Mouse (Mus musculus) B cell, adult (primary cell): ENCODE data around the gene Phf20. TPM values are rescaled to one million over a fixed set of nuclear protein-coding genes. Genes with fewer than 3 reads are reported as not detected.

ENCODE experiments used
- total RNA-seq: library from RNA; stranded (reverse); gene quantifications from 4 replicates; pipeline ENCODE4 v1.2.4, GENCODE M21; 2023; ENCODE audit not compliant: inconsistent age

Gene Phf20
- 55.5 to 89.6 TPM (median 69.9 TPM) in 4 replicates for total RNA-seq

GRCm38 (mm10) chr2:156196302-156197128 is at the start of gene Phf20:
Gene Phf20, plus strand, starts transcription at chr2:156196466.

DNA sequence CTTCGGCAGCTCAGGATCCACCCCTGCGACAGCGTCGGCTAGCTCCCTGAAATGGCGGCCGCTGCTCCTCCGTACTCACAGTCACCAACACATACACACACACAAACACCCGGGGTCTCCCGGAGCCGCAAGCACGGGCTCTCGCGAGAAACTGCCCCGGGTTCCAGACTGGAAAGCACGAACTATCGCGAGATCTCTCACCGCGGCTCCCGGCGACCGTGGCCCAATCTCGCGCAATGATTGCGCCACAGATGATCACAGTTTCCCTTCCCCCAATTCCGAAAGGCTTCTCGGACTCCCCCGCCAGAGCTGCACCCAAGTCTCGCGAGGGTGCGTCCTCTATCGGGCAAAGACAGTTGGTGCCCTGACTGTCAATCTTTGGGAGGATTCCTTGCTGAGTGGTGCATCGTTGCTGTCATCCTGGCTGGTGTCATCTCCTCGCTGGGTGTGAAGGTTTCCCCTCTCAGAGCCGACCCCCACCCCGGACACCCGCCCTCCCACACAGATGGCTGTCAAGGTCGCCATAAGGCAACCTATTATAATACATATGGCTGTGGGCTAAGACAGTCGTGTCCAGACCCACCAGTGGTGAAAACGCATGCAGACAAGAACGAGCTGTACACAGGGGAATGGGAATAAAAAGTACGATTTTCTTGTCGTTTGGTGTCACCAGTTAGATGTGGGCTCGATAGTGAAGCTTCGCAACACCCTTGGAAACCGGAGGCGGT is 16.0 kb upstream of the Phf20 start, which contains the start of gene Rbm39:
Gene Rbm39, minus strand, starts transcription at position 145 of the 728 bp plus-strand sequence.

DNA sequence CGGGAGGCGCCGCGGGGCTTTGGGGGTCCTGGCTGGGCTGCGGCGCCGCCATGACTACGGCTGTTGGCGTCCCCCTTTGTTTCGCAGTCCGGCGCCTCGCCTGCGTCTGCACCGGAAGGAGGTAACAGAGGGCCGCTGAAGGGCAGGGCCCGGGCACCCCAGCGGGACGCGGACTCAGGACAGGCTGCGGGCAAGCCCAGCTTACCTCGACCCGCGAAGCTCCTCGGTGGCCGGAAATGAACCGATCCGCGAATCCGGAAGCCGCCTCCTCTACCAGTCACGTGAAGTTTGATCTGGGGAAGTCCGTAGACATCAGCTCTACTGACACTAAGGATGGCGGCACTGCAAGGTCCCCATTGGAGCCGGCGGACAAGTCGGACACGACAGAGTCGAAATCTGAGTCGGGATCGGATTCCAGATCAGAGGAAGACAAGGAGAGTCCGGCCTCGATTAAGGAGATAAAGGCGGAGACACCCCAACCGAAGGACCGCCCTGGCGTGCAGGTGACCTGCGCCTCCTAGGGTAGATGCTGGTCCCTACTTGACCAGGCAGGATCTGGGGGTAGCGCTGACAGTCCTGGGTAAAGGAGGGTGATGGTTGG is 116.1 kb downstream of the Phf20 start, which contains the start of the genes Cnbd2 and Scand1:
Gene Cnbd2, plus strand, starts transcription at position 3 of the 601 bp plus-strand sequence.
Gene Scand1, minus strand, starts transcription at position 408 of the 601 bp plus-strand sequence.

Other genes with a start within 250 kb of the Phf20 start
- gene Cep250, start 240.0 kb upstream of the Phf20 start, total RNA-seq = 58.5 to 67.9 TPM (median 59.6 TPM) in 4 replicates
- 1.2 to 4.4 TPM (median 2.7 TPM) in 4 replicates for gene 6430550D23Rik, start 188.5 kb upstream of the Phf20 start, total RNA-seq
- gene Ergic3, start 188.4 kb upstream of the Phf20 start, total RNA-seq = 76.6 to 107 TPM (median 94.4 TPM) in 4 replicates
- not detected in 4 replicates for gene Fer1l4, start 143.5 kb upstream of the Phf20 start, total RNA-seq
- gene Spag4, start 131.3 kb upstream of the Phf20 start, total RNA-seq = 4.1 to 6.1 TPM (median 5.5 TPM) in 4 replicates
- 67.7 to 73.9 TPM (median 69.2 TPM) in 4 replicates for gene Cpne1, start 84.5 kb upstream of the Phf20 start, total RNA-seq
- 32.6 to 46.3 TPM (median 39.9 TPM) in 4 replicates for gene Rbm12, start 84.5 kb upstream of the Phf20 start, total RNA-seq
- 22.4 to 30.4 TPM (median 27.6 TPM) in 4 replicates for gene Gm28036, start 69.4 kb upstream of the Phf20 start, total RNA-seq
- 64.5 to 98.8 TPM (median 79.6 TPM) in 4 replicates for gene Romo1, start 52.4 kb upstream of the Phf20 start, total RNA-seq
- gene Nfs1, start 52.3 kb upstream of the Phf20 start, total RNA-seq = 27.9 to 40.3 TPM (median 31.3 TPM) in 4 replicates
- gene Rbm39, start 16.2 kb upstream of the Phf20 start, total RNA-seq = 1,825 to 2,022 TPM (median 1,985 TPM) in 4 replicates
- 5.8 to 14.2 TPM (median 10.8 TPM) in 4 replicates for gene Cnbd2, start 115.8 kb downstream of the Phf20 start, total RNA-seq
- gene Scand1, start 116.2 kb downstream of the Phf20 start, total RNA-seq = 123 to 151 TPM (median 142 TPM) in 4 replicates
- gene Epb41l1, start 224.4 kb downstream of the Phf20 start, total RNA-seq = 0.22 to 0.51 TPM (median 0.24 TPM) in 3 of 4 replicates, not detected in the other